Mouse (Mus musculus): ENCODE data around the gene Tbxas1. TPM values are rescaled to one million over a fixed set of nuclear protein-coding genes. Genes with fewer than 3 reads are reported as not detected.

Gene Tbxas1
- polyA plus RNA-seq, 1 experiment from 2014 or later: 2.2 TPM

- H3K4me3 ChIP-seq (replicated peaks; ENCODE audit: low read length): no peak overlapping the region
- H3K4me1 ChIP-seq (replicated peaks; ENCODE audit: control insufficient read depth, insufficient read depth, low read length): peaks cover 18% of the 10 kb centered on the region
- H3K36me3 ChIP-seq (replicated peaks; ENCODE audit: control insufficient read depth, insufficient read depth): no peaks in the 10 kb centered on the region
- H3K9me3 ChIP-seq (ENCODE audit: control insufficient read depth, low read length): no peaks in the 10 kb centered on the region
- ATAC-seq (ENCODE audit: low FRiP score) (no peak), DNase-seq (ENCODE audit: low spot score) (no peak)
- WGBS: 100% methylated on average over 2 of the region's 2 CpGs
- no peak overlapping the region for H3K9ac ChIP-seq
- H3K27ac ChIP-seq: no peak overlapping the region
- no peaks in the 10 kb centered on the region for H3K27me3 ChIP-seq (ENCODE audit: control insufficient read depth, insufficient read depth, low read length)
- H3K4me2 ChIP-seq (replicated peaks): no peak overlapping the region
Measured at GRCm38 (mm10) chr6:38877674-38878073, 2.5 kb downstream of the Tbxas1 start.

GRCm38 (mm10) chr6:38881468-38881867 lies 6.3 kb downstream of the Tbxas1 start:
- H3K4me3 ChIP-seq (replicated peaks; ENCODE audit: low read length): no peak overlapping the region
- H3K27ac ChIP-seq: no peak overlapping the region
- no peak for ATAC-seq (ENCODE audit: low FRiP score)
- no peaks in the 10 kb centered on the region for H3K27me3 ChIP-seq (ENCODE audit: control insufficient read depth, insufficient read depth, low read length)
- whole genome bisulfite sequencing: 70% methylated on average over 2 of the region's 2 CpGs
- H3K9ac ChIP-seq: no peak overlapping the region
- no peaks in the 10 kb centered on the region for H3K9me3 ChIP-seq (ENCODE audit: control insufficient read depth, low read length)
- no peaks in the 10 kb centered on the region for H3K36me3 ChIP-seq (replicated peaks; ENCODE audit: control insufficient read depth, insufficient read depth)
- DNase-seq (ENCODE audit: low spot score): no peak
- no peak overlapping the region for H3K4me2 ChIP-seq (replicated peaks)
- 0 out of 2 replicates have a peak, but pooled peaks cover 7% of the 10 kb centered on the region for H3K4me1 ChIP-seq (replicated peaks; ENCODE audit: control insufficient read depth, insufficient read depth, low read length)

GRCm38 (mm10) chr6:38881975-38882374 lies 6.8 kb downstream of the Tbxas1 start:
- WGBS: 72% methylated on average over 6 of the region's 6 CpGs

GRCm38 (mm10) chr6:38882728-38883171 lies 7.5 kb downstream of the Tbxas1 start:
- H3K4me3 ChIP-seq (replicated peaks; ENCODE audit: low read length): no peak overlapping the region
- DNase-seq (ENCODE audit: low spot score) (no peak), ATAC-seq (ENCODE audit: low FRiP score) (no peak)
- H3K27me3 ChIP-seq (ENCODE audit: control insufficient read depth, insufficient read depth, low read length): no peaks in the 10 kb centered on the region
- H3K4me2 ChIP-seq (replicated peaks): no peak overlapping the region
- WGBS: 62% methylated on average over 6 of the region's 6 CpGs
- H3K9me3 ChIP-seq (ENCODE audit: control insufficient read depth, low read length): no peaks in the 10 kb centered on the region
- no peaks in the 10 kb centered on the region for H3K4me1 ChIP-seq (replicated peaks; ENCODE audit: control insufficient read depth, insufficient read depth, low read length)
- no peak overlapping the region for H3K27ac ChIP-seq
- no peaks in the 10 kb centered on the region for H3K36me3 ChIP-seq (replicated peaks; ENCODE audit: control insufficient read depth, insufficient read depth)
- no peak overlapping the region for H3K9ac ChIP-seq

More at GRCm38 (mm10) chr6:38881975-38882374, 6.8 kb downstream of the Tbxas1 start:
- Histone ChIP-seq H3K9me3 (ENCODE audit: control insufficient read depth, low read length) (no peaks in the 10 kb centered on the region), H3K9ac (no peak overlapping the region), H3K27me3 (ENCODE audit: control insufficient read depth, insufficient read depth, low read length) (no peaks in the 10 kb centered on the region), H3K4me3 (replicated peaks; ENCODE audit: low read length) (no peak overlapping the region), H3K36me3 (replicated peaks; ENCODE audit: control insufficient read depth, insufficient read depth) (no peaks in the 10 kb centered on the region), H3K4me1 (replicated peaks; ENCODE audit: control insufficient read depth, insufficient read depth, low read length) (0 out of 2 replicates have a peak, but pooled peaks cover 4% of the 10 kb centered on the region), H3K4me2 (replicated peaks) (no peak overlapping the region), H3K27ac (no peak overlapping the region)
- ATAC-seq (ENCODE audit: low FRiP score) (no peak), DNase-seq (ENCODE audit: low spot score) (no peak)

GRCm38 (mm10) chr6:38884482-38884881 lies 9.3 kb downstream of the Tbxas1 start:
- 81% methylated on average over 3 of the region's 3 CpGs for WGBS

GRCm38 (mm10) chr6:38885132-38885531 lies 9.9 kb downstream of the Tbxas1 start:
- no peaks in the 10 kb centered on the region for H3K27me3 ChIP-seq (ENCODE audit: control insufficient read depth, insufficient read depth, low read length)
- no peaks in the 10 kb centered on the region for H3K9me3 ChIP-seq (ENCODE audit: control insufficient read depth, low read length)
- 64% methylated on average over 1 of the region's 1 CpGs for WGBS
- DNase-seq (ENCODE audit: low spot score) (no peak), ATAC-seq (ENCODE audit: low FRiP score) (no peak)
- H3K9ac ChIP-seq: no peak overlapping the region
- no peak overlapping the region for H3K4me2 ChIP-seq (replicated peaks)
- H3K4me3 ChIP-seq (replicated peaks; ENCODE audit: low read length): no peak overlapping the region
- H3K4me1 ChIP-seq (replicated peaks; ENCODE audit: control insufficient read depth, insufficient read depth, low read length): no peaks in the 10 kb centered on the region
- no peaks in the 10 kb centered on the region for H3K36me3 ChIP-seq (replicated peaks; ENCODE audit: control insufficient read depth, insufficient read depth)
- no peak overlapping the region for H3K27ac ChIP-seq

More at GRCm38 (mm10) chr6:38884482-38884881, 9.3 kb downstream of the Tbxas1 start:
- Histone ChIP-seq H3K36me3 (replicated peaks; ENCODE audit: control insufficient read depth, insufficient read depth) (no peaks in the 10 kb centered on the region), H3K4me1 (replicated peaks; ENCODE audit: control insufficient read depth, insufficient read depth, low read length) (no peaks in the 10 kb centered on the region), H3K27me3 (ENCODE audit: control insufficient read depth, insufficient read depth, low read length) (no peaks in the 10 kb centered on the region), H3K27ac (no peak overlapping the region), H3K4me2 (replicated peaks) (no peak overlapping the region), H3K9ac (no peak overlapping the region), H3K9me3 (ENCODE audit: control insufficient read depth, low read length) (no peaks in the 10 kb centered on the region), H3K4me3 (replicated peaks; ENCODE audit: low read length) (no peak overlapping the region)
- ATAC-seq (ENCODE audit: low FRiP score) (no peak), DNase-seq (ENCODE audit: low spot score) (no peak)

- DNase-seq (ENCODE audit: low spot score) (no peak), ATAC-seq (ENCODE audit: low FRiP score) (no peak)
- Histone ChIP-seq H3K36me3 (replicated peaks; ENCODE audit: control insufficient read depth, insufficient read depth) (no peaks in the 10 kb centered on the region), H3K4me3 (replicated peaks; ENCODE audit: low read length) (no peak overlapping the region), H3K27me3 (ENCODE audit: control insufficient read depth, insufficient read depth, low read length) (no peaks in the 10 kb centered on the region), H3K9me3 (ENCODE audit: control insufficient read depth, low read length) (no peaks in the 10 kb centered on the region), H3K27ac (no peak overlapping the region), H3K4me2 (replicated peaks) (no peak overlapping the region), H3K4me1 (replicated peaks; ENCODE audit: control insufficient read depth, insufficient read depth, low read length) (no peaks in the 10 kb centered on the region), H3K9ac (no peak overlapping the region)
- WGBS: 85% methylated on average over 4 of the region's 4 CpGs
Measured at GRCm38 (mm10) chr6:38887436-38887835, 12.2 kb downstream of the Tbxas1 start.

GRCm38 (mm10) chr6:38889156-38889555 lies 14.0 kb downstream of the Tbxas1 start:
- Histone ChIP-seq H3K4me1 (replicated peaks; ENCODE audit: control insufficient read depth, insufficient read depth, low read length) (no peaks in the 10 kb centered on the region), H3K4me3 (replicated peaks; ENCODE audit: low read length) (no peak overlapping the region), H3K9me3 (ENCODE audit: control insufficient read depth, low read length) (no peaks in the 10 kb centered on the region), H3K27me3 (ENCODE audit: control insufficient read depth, insufficient read depth, low read length) (no peaks in the 10 kb centered on the region), H3K9ac (no peak overlapping the region), H3K4me2 (replicated peaks) (no peak overlapping the region), H3K36me3 (replicated peaks; ENCODE audit: control insufficient read depth, insufficient read depth) (no peaks in the 10 kb centered on the region), H3K27ac (no peak overlapping the region)
- ATAC-seq (ENCODE audit: low FRiP score) (no peak), DNase-seq (ENCODE audit: low spot score) (no peak)
- WGBS: 79% methylated on average over 6 of the region's 6 CpGs

GRCm38 (mm10) chr6:38892017-38892416 lies 16.8 kb downstream of the Tbxas1 start:
- no peaks in the 10 kb centered on the region for H3K27me3 ChIP-seq (ENCODE audit: control insufficient read depth, insufficient read depth, low read length)
- no peak for DNase-seq (ENCODE audit: low spot score)
- no peak for ATAC-seq (ENCODE audit: low FRiP score)

GRCm38 (mm10) chr6:38893615-38894014 lies 18.4 kb downstream of the Tbxas1 start:
- no peak overlapping the region for H3K9ac ChIP-seq
- no peak overlapping the region for H3K27ac ChIP-seq
- DNase-seq (ENCODE audit: low spot score) (no peak), ATAC-seq (ENCODE audit: low FRiP score) (no peak)
- H3K4me2 ChIP-seq (replicated peaks): no peak overlapping the region
- no peaks in the 10 kb centered on the region for H3K4me1 ChIP-seq (replicated peaks; ENCODE audit: control insufficient read depth, insufficient read depth, low read length)
- H3K36me3 ChIP-seq (replicated peaks; ENCODE audit: control insufficient read depth, insufficient read depth): no peaks in the 10 kb centered on the region
- WGBS: 90% methylated on average over 3 of the region's 3 CpGs
- H3K27me3 ChIP-seq (ENCODE audit: control insufficient read depth, insufficient read depth, low read length): no peaks in the 10 kb centered on the region
- no peaks in the 10 kb centered on the region for H3K9me3 ChIP-seq (ENCODE audit: control insufficient read depth, low read length)
- no peak overlapping the region for H3K4me3 ChIP-seq (replicated peaks; ENCODE audit: low read length)

More at GRCm38 (mm10) chr6:38892017-38892416, 16.8 kb downstream of the Tbxas1 start:
- no peak overlapping the region for H3K27ac ChIP-seq
- WGBS: 84% methylated on average over 2 of the region's 2 CpGs
- H3K36me3 ChIP-seq (replicated peaks; ENCODE audit: control insufficient read depth, insufficient read depth): no peaks in the 10 kb centered on the region
- no peaks in the 10 kb centered on the region for H3K9me3 ChIP-seq (ENCODE audit: control insufficient read depth, low read length)
- H3K4me2 ChIP-seq (replicated peaks): no peak overlapping the region
- no peak overlapping the region for H3K9ac ChIP-seq
- H3K4me1 ChIP-seq (replicated peaks; ENCODE audit: control insufficient read depth, insufficient read depth, low read length): no peaks in the 10 kb centered on the region
- H3K4me3 ChIP-seq (replicated peaks; ENCODE audit: low read length): no peak overlapping the region

Data from hindbrain, embryonic 14.5 days (tissue).